In the genomic region with DNA sequence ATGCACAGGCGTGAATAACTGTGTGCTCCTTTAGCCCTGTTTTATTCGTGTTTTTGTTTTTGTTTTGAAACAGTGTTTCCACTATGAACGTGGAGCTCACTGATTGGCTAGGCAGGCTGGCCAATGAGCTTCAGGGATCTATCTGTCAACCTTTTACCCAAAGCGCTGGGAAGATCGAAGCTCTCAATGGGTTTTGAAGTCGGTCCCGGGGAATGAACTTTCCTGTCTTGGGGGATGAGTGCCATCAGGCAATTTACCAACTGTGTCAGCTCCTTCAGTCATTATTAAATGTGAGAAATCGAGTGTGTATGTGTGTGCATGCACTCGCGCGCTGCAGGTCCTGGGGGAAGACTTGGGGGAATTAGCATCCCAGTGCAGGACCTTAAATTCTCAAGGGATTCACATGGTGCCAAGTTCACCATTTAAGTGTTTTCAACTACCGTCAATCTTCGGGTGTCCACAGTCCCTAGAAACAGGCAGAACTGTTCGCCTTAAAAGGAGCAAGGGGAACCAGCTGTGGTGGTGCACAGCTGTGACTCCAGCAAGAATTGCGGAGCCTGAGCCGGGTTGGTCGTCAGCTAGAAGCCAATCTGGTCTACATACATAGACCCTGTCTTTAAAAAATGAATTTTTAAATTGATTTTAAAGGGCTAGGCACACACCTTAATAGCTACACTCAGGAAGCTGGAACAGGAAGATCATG, we compare ENCODE assay signal across 8 mouse cellular contexts. TPM values are rescaled to one million over a fixed set of nuclear protein-coding genes. Genes with fewer than 3 reads are reported as not detected.
DNase-seq lines count a peak whose midpoint lies in the region; ATAC-seq and TF ChIP-seq lines count a peak whose summit lies in the region.

No protein-coding gene starts in this region.

- no peak for TF ChIP-seq EP300 in heart, adult 2 months (IDR thresholded peaks at IDR 0.05; ENCODE audit: insufficient read depth, low read depth, low read length)

- no peak for TF ChIP-seq CTCF in heart, adult 2 months (IDR thresholded peaks at IDR 0.05)

- H3K4me3 ChIP-seq in heart, adult 2 months: peak overlapping the region; percentile 87
- peak overlapping the region; percentile 98 for H3K4me3 ChIP-seq in brown adipose tissue, adult 24 weeks (ENCODE audit: insufficient read depth, low read depth, low read length)
- H3K4me3 ChIP-seq in heart, embryonic 11.5 days (ENCODE audit: low read depth, low read length): peak overlapping the region; percentile 98
- H3K4me3 ChIP-seq in limb, embryonic 10.5 days: peak overlapping the region; percentile 95
- peak overlapping the region; percentile 98 for H3K4me3 ChIP-seq in midbrain, embryonic 16.5 days (ENCODE audit: low read depth, low read length)

- H3K36me3 ChIP-seq in heart, adult 2 months (ENCODE audit: control insufficient read depth, insufficient read depth, low read length): no peaks in the 10 kb centered on the region; the same call in 1 of the 2 replicates
- no peaks in the 10 kb centered on the region for H3K36me3 ChIP-seq in heart, embryonic 11.5 days (ENCODE audit: control insufficient read depth, insufficient read depth, low read length)
- peaks cover 9% of the 10 kb centered on the region for H3K36me3 ChIP-seq in limb, embryonic 10.5 days
- no peaks in the 10 kb centered on the region for H3K36me3 ChIP-seq in midbrain, embryonic 16.5 days (ENCODE audit: control insufficient read depth, insufficient read depth, low read length)

- no peak for ATAC-seq in heart, embryonic 11.5 days (replicated peaks; ENCODE audit: insufficient number of reproducible peaks, low FRiP score, low TSS enrichment)
- 0 out of 2 replicates have a peak, but pooled peaks have one; percentile 2 for ATAC-seq in midbrain, embryonic 16.5 days

- H3K9me3 ChIP-seq in heart, embryonic 11.5 days (replicated peaks; ENCODE audit: control insufficient read depth, low read length): no peaks in the 10 kb centered on the region
- H3K9me3 ChIP-seq in limb, embryonic 10.5 days (replicated peaks): no peaks in the 10 kb centered on the region
- H3K9me3 ChIP-seq in midbrain, embryonic 16.5 days (replicated peaks; ENCODE audit: control insufficient read depth, low read length, poor library complexity, severe bottlenecking): no peaks in the 10 kb centered on the region

- H3K4me1 ChIP-seq in heart, adult 2 months (ENCODE audit: control insufficient read depth, insufficient read depth, low read length): peaks cover 17% of the 10 kb centered on the region
- peaks cover 18% of the 10 kb centered on the region for H3K4me1 ChIP-seq in brown adipose tissue, adult 24 weeks (ENCODE audit: control insufficient read depth, insufficient read depth, insufficient read length, low read length)
- peaks cover 27% of the 10 kb centered on the region for H3K4me1 ChIP-seq in heart, embryonic 11.5 days (ENCODE audit: control insufficient read depth, insufficient read depth, low read length)
- H3K4me1 ChIP-seq in limb, embryonic 10.5 days: peaks cover 37% of the 10 kb centered on the region
- peaks cover 38% of the 10 kb centered on the region for H3K4me1 ChIP-seq in midbrain, embryonic 16.5 days (ENCODE audit: control insufficient read depth, insufficient read depth, low read length)

- peak; percentile 43 to 49 for DNase-seq in heart, adult 2 months
- DNase-seq in heart, postnatal 4 days: no peak
- peak; percentile 59 for DNase-seq in limb, embryonic 10.5 days (ENCODE audit: low spot score)
- DNase-seq in gastrocnemius, postnatal 36 days: no peak
- no peak for DNase-seq in left cerebral cortex, adult 8-10 months (ENCODE audit: low spot score in 2 of 2)

- H3K79me2 ChIP-seq in heart, adult 2 months (replicated peaks; ENCODE audit: control insufficient read depth, insufficient read depth, low read length): peaks cover 10% of the 10 kb centered on the region

- peak overlapping the region; percentile 86 for H3K27ac ChIP-seq in heart, adult 2 months
- H3K27ac ChIP-seq in brown adipose tissue, adult 24 weeks (replicated peaks; ENCODE audit: low read depth, low read length): no peak overlapping the region
- peak overlapping the region; percentile 16; the same call in 1 of the 2 replicates for H3K27ac ChIP-seq in heart, embryonic 11.5 days (ENCODE audit: low read depth, low read length)
- peak overlapping the region; percentile 94 for H3K27ac ChIP-seq in limb, embryonic 10.5 days
- H3K27ac ChIP-seq in midbrain, embryonic 16.5 days (ENCODE audit: low read length): peak overlapping the region; percentile 86; the same call in 1 of the 2 replicates

- H3K27me3 ChIP-seq in heart, adult 2 months (ENCODE audit: control insufficient read depth, insufficient read depth, low read length): no peaks in the 10 kb centered on the region
- H3K27me3 ChIP-seq in heart, embryonic 11.5 days (ENCODE audit: control insufficient read depth, insufficient read depth, low read length): no peaks in the 10 kb centered on the region
- H3K27me3 ChIP-seq in limb, embryonic 10.5 days (ENCODE audit: low read depth, poor library complexity, severe bottlenecking): no peaks in the 10 kb centered on the region
- H3K27me3 ChIP-seq in midbrain, embryonic 16.5 days (ENCODE audit: control insufficient read depth, insufficient read depth, low read depth, low read length): no peaks in the 10 kb centered on the region

- WGBS in heart, adult 2 months: 18% methylated on average over 17 of the region's 17 CpGs
- WGBS in heart, embryonic 11.5 days (ENCODE audit: insufficient replicate concordance): 22% methylated on average over 17 of the region's 17 CpGs
- WGBS in limb, embryonic 10.5 days: 27% methylated on average over 17 of the region's 17 CpGs
- 24% methylated on average over 17 of the region's 17 CpGs for WGBS in midbrain, embryonic 16.5 days

- TF ChIP-seq POLR2A in heart, adult 2 months (IDR thresholded peaks at IDR 0.05; ENCODE audit: insufficient read depth, low read depth, low read length): no peak

- H3K4me2 ChIP-seq in heart, embryonic 11.5 days: peak overlapping the region; percentile 90
- peak overlapping the region; percentile 96 for H3K4me2 ChIP-seq in midbrain, embryonic 16.5 days (ENCODE audit: low read length)

- H3K9ac ChIP-seq in heart, adult 2 months (ENCODE audit: low read depth, low read length): no peak overlapping the region; the same call in 1 of the 2 replicates
- H3K9ac ChIP-seq in heart, embryonic 11.5 days (ENCODE audit: low read depth, low read length): peak overlapping the region; percentile 94
- H3K9ac ChIP-seq in midbrain, embryonic 16.5 days (ENCODE audit: low read depth, low read length): peak overlapping the region; percentile 58

- intact Hi-C loops in heart, adult 2 months (cut with DNase I): loop anchor here (2.0 kb wide), 1 partner anchor 24 kb away; no protein-coding TSS in a partner anchor
- intact Hi-C loops in gastrocnemius, postnatal 36 days (cut with DNase I): loop anchor here (2.0 kb wide), 1 partner anchor 48 kb away; no protein-coding TSS in a partner anchor

RNA-seq across cellular contexts. Expression of a gene that starts 1.0 kb away (rescaled TPM):
- 10 to 100 TPM; 13.2 to 13.8 TPM for total RNA-seq in heart, adult 2 months (2021)
- polyA plus RNA-seq in heart, adult 2 months (2012; rRNA removed): 9.2 and 9.5 TPM in 2 replicates
- 10 to 100 TPM; 18.2 to 19.0 TPM for total RNA-seq in heart, postnatal 4 days (2021)
- polyA plus RNA-seq in brown adipose tissue, adult 24 weeks (2012; ENCODE audit: insufficient read depth, insufficient read length, missing spikeins): 7.1 and 8.0 TPM in 2 replicates
- polyA plus RNA-seq in heart, embryonic 11.5 days (2014; fragmentation: Nextera tagmentation; extraction: Ambion mirVana): 3.0 and 3.8 TPM in 2 replicates
- 3.5 and 4.5 TPM in 2 replicates for polyA plus RNA-seq in limb, embryonic 10.5 days (2016; fragmentation: Nextera tagmentation; extraction: Ambion mirVana)
- 6.0 and 6.7 TPM in 2 replicates for polyA plus RNA-seq in midbrain, embryonic 16.5 days (2015; fragmentation: Nextera tagmentation; extraction: Ambion mirVana)
- 10 to 100 TPM; 12.5 to 14.5 TPM for total RNA-seq in gastrocnemius, postnatal 36 days (2021)
- total RNA-seq in left cerebral cortex, adult 8-10 months (2022): 10 to 100 TPM; 39.6 to 43.1 (median 42.7) TPM

Comparison
In these comparisons a context has a peak if more than half of its experiments do, and no peak if none do; other contexts are left out.
1. DNase-seq: peak in heart, adult 2 months (2 of 2) and limb, embryonic 10.5 days (single experiment); none in heart, postnatal 4 days (single experiment), gastrocnemius, postnatal 36 days (0 of 2) and left cerebral cortex, adult 8-10 months (0 of 2).
2. Peak in every context shown above with its lines, with median percentiles within 50 percentile points of each other: H3K4me3 ChIP-seq.